Mouse (Mus musculus) left cerebral cortex, postnatal 10 days (tissue): Measurements from ENCODE around the gene Ccne1. TPM values are rescaled to one million over a fixed set of nuclear protein-coding genes. Genes with fewer than 3 reads are reported as not detected.
A peak's percentile ranks its signal among the peaks of the same experiment; 100 is the strongest.

ENCODE experiments used
- DNase-seq, 2 experiments: peaks; one replicate each; pipeline ENCODE4 v3.0.0; 2021 to 2022; ENCODE audit warnings: low spot score in 2 of 2, mixed read lengths in 1 of 2; ENCODE audit errors: extremely low spot score in 1 of 2
- intact Hi-C: fragments of 180-260 bp; cut with DNase I; formaldehyde crosslinking; loops from one replicate; pipeline ENCODE4 v1.15.1; 2025
- total RNA-seq, 2 experiments: library from RNA; stranded (reverse); gene quantifications; 2 replicates each; pipeline ENCODE4 v1.2.3; 2021

Ccne1 gene
- total RNA-seq, 2 experiments from 2014 or later: 13.0 to 15.2 TPM

- DNase-seq: peak; percentile 14 to 74
- intact Hi-C loops: no loop called here
Observed at GRCm38 (mm10) chr7:38106711-38107311, 523 bp downstream of the Ccne1 start.

GRCm38 (mm10) chr7:38105379-38105778 lies 2.0 kb downstream of the Ccne1 start:
- no peak for DNase-seq
- intact Hi-C loops: no loop called here

DNA sequence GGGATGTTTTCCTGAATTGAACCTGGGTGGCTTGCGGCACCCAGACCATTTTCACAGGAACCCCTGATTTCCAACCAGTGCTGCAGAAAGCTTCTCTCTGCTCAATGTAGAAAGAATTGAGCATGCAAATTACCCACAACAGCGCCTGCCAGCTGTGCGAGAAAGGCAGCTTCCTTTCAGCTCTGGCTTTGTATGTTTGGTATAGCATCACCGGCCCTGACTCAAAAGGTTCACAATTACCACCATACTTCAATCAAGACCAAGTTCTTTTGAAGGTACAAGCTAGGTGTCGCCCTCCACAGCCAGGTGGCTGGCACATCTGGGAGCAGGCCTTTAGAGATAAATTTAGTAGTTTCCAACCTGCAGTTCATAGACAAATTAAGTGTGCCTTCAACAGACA lies 3.2 kb downstream of the Ccne1 start:
- no peak for DNase-seq
- intact Hi-C loops: no loop called here

DNA sequence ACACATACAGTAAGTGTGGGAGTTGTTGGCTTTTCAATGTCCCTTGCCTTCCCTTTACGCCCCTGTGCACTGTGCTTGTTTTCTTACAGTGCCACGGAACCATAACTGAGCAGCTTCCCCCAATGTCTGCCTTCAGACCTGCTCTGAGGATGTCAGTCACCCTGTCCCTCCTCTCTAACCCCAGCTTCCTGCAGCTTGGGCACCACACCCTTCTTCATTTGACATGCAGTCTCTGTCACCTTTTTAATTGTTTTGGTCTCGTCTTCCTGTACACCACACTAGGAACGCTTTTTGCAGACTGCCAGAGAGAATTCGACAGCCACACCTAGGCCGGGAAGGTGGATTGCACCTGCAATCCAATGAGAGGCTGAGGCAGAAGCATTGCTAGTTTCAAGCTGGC lies 13.0 kb downstream of the Ccne1 start:
- no peak for DNase-seq
- intact Hi-C loops: no loop called here

- intact Hi-C loops: no loop called here
- DNase-seq: no peak
Observed at GRCm38 (mm10) chr7:38093101-38093500, 14.2 kb downstream of the Ccne1 start.

DNA sequence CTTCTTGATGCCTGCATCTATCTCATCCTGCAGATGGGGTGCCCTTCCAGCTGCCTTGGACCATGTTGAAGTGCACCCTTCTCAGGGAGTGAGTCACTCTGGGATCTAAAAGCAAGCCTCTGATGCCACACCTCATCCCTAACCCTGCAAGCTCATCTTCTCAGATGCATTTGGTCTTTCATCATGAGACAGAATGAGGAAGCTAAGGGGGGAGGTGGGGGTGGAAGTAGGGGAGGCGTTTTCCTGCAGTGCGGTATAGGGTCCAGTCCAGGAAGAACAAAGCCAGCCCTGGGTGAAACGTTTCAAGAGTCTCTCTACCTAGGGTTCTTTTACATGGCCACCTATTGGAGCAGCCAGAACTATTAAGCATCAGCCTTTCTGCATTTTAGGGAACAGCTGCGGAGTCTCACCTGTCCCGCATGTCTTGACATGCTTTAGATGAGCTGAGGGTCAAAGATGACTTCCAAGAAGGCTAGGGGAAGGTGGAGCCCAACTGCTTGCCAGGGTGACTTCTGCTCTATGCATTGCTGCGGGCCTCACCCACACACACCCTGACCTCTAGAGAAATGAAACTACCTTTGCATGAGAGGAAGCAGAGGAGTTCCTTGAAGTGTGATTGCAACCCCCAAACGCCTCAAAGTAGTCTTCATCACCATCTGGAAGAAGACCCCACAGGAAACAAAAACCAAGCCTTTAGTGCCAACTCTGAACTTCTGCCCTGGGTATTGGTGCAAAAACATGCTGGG lies 17.2 kb downstream of the Ccne1 start:
- intact Hi-C loops: no loop called here

DNA sequence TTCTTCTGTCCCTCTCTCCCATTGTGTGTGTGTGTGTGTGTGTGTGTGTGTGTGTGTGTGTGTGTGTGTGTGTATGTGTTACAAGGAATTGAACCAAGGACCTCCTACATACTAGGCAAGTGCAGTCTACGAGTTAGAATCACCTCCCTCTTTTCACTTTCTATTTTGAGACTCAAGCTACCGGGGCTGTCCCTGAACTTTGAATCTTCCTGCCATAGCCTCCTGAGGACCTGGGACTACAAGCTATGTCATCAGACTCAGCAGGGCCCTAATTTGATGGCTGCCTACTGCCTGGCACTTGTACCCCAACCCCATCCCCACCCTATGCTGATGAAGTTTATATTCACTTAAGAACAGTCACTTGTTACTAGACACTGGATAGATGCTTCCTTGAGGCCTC lies 18.9 kb downstream of the Ccne1 start:
- intact Hi-C loops: no loop called here

More for the DNA sequence above, 17.2 kb downstream of the Ccne1 start:
- no peak for DNase-seq

DNA sequence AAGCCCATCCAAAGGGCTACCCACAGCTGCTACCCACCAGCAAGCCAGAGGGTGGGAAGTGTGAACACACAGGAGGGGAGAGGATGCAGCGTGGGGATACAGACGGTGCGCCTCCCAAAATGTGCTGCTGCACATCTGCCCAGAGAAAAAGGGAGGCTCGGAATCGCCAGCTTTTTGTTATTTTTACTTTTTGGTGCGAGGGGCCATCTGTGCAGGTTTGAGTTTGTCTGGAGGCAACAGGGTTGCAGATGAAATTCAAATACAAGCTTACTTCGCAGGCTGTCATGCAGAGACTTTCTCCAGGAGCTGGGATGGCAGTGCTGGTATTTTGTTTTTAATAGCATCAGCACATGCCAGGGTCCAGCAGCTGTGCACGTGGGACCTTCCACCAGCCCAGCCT lies 19.5 kb downstream of the Ccne1 start:
- DNase-seq: peak; percentile 33 to 39
- intact Hi-C loops: no loop called here

More for the DNA sequence above, 18.9 kb downstream of the Ccne1 start:
- DNase-seq: no peak

- intact Hi-C loops: no loop called here
- DNase-seq: no peak
Observed at GRCm38 (mm10) chr7:38086401-38086800, 20.9 kb downstream of the Ccne1 start.

- intact Hi-C loops: no loop called here
- DNase-seq: peak in 1 of 2 experiments; percentile 70
Observed at GRCm38 (mm10) chr7:38085573-38086211, 21.6 kb downstream of the Ccne1 start.

DNA sequence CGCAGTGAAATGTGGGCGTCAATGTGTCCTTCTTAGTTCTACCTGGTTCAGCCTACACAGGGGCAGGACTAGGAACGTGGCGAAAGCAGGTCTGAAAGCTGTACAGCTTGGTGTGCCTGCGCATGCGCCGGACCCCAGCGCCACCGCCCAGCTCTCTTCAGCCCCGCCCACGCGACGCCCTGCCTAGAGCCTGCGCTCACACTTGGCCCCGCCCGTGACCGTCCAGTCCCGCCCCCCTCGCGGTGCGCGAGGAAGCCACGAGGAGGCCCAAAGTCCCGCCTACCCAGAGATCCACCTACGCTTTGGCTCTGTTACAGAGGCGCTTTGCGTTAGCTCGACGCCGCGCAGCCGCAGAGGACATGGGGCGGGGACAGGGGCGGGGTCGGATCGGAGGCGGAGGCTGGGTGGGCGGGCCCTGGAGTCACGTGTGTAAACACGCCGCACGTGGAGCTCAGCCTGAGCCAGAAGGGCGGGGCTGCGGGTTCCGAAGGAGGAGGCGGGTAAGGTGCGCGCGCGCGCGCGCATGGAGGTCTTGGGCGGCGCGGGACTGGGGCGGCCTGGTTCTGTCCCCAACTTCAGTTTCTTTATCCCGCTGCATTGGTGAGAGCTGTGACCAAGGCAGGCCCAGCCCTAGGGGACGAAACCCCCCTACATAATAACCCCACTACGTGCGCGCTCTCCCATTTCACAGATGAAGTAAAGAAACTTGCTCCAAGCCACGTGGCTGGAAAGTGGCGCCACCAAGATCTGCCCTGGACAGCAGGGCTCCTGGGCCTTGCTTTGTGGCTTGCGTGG lies 22.4 kb downstream of the Ccne1 start:
- intact Hi-C loops: no loop called here

DNA sequence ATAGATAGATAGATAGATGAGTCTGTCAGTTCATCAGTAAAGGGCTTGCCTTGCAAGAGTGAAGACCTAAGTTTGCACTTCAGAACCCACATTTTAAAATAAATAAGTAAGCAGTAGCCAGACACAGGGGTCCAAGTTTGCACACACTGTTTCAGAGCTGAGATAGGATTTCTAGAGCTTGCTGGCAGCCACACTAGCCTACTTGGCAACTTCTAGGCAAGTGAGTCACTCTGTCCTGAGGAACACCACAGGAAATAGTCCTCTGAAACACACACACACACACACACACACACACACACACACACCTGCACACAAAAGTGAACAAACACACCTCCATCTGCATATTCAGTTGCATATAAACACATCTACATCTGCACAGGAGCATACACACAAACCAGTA lies 24.4 kb downstream of the Ccne1 start:
- intact Hi-C loops: no loop called here

More for the DNA sequence above, 22.4 kb downstream of the Ccne1 start:
- peak; percentile 98 to 100 for DNase-seq

DNA sequence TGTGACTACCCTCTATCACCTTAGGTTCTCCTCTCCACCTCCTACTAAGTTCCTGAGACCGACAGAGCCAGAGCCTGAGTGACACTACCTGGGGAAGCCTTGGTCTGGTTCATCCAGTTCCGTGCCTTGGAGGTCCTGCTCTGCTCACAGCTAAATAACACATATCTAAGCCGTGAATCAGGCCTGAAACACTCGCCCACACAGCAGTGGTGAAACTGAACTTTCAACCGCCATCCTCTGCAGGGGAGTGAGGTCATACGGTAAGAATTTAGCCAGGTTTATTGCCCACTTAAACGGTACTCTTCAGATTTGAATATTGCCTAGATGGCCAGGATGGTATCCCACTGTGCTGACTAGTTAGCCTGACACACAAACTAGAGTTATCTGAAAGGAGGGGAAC lies 30.1 kb downstream of the Ccne1 start:
- intact Hi-C loops: loop anchor here (10.0 kb wide), 1 partner anchor 702 kb away; no protein-coding TSS in a partner anchor

More for the DNA sequence above, 24.4 kb downstream of the Ccne1 start:
- DNase-seq: no peak

GRCm38 (mm10) chr7:38075487-38075886 lies 31.8 kb downstream of the Ccne1 start:
- intact Hi-C loops: loop anchor here (10.0 kb wide), 1 partner anchor 701 kb away; no protein-coding TSS in a partner anchor
- no peak for DNase-seq

More for the DNA sequence above, 30.1 kb downstream of the Ccne1 start:
- no peak for DNase-seq

DNA sequence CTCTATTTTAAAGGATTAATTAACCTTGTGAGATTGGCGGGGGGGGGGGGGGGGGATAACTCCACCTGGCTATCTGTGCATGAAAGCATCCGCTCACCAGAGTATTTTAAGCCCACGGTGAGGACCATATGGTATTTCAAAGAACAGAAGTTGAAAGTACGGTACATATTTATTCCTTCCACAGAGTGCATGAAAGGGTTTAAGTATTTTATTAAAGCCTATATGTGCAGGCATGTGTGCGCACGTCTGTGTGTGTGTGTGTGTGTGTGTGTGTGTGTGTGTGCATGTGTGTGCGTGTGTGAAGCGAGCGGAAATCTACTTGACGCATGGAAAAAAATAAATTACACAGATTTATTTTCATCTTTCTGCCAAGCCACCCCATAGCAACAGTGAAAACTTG lies 32.4 kb downstream of the Ccne1 start:
- DNase-seq: no peak
- intact Hi-C loops: loop anchor here (10.0 kb wide), 1 partner anchor 700 kb away; no protein-coding TSS in a partner anchor

DNA sequence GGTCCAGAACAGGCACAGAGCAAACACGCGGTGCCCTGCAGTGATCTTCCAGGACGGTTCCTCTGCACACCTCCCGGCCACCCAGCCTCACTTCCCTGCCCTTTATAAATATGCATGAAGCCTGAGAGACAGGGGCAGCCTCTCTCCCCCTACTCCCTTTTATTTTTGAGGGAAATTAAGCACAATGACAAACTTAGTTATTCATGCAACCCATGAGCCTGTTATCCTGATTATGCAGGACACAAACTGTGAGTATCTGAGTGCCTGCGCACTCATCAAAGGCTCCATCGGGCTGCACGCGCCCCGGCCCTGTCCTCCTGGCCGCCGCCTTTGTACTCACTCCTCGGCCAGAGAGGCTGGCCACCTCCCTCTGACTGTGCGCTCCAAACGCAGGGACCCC lies 32.8 kb downstream of the Ccne1 start:
- intact Hi-C loops: loop anchor here (10.0 kb wide), 1 partner anchor 700 kb away; no protein-coding TSS in a partner anchor
- DNase-seq: no peak

- intact Hi-C loops: loop anchor here (10.0 kb wide), 1 partner anchor 699 kb away; no protein-coding TSS in a partner anchor
- DNase-seq: peak; percentile 56
Observed at GRCm38 (mm10) chr7:38073782-38074181, 33.6 kb downstream of the Ccne1 start.

DNA sequence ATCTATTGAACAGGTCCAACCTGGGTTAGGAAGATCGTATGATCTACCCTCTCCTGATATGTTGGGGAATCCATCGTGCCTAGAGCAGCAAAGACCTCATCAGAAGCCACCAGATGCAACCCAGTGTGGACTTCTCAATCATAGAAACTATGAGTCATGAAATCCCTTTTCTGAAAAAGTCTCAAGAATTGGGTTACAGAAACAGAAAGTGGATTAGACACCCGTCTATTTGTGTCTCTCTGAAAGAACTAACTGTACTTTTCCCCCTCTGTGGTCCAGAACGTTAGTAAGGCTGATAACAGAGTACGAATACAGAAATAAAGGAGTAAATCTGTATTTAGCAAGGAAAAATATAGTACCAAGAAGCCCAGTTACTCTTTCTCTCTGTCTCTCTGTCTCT lies 36.3 kb downstream of the Ccne1 start:
- DNase-seq: no peak
- intact Hi-C loops: loop anchor here (10.0 kb wide), 1 partner anchor 696 kb away; no protein-coding TSS in a partner anchor

DNA sequence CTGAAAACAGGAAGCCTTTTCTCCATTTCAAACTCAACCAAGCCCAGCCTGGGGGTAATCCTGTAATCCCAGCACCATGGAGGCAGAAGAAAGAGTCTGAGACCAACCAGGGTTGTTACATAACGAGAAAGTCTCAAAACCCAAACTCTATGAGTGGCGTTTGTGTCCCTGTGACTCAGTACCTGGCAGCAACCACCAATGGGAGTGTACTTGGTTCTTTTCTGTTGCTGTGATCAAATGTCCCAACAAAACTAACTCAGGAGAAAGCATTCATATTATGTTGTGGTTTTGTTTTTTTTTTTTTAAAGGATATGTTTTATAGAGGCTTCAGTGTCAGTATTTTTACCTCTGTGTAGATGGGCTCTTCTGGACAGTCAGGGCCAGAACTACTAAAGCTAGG lies 36.7 kb downstream of the Ccne1 start:
- no peak for DNase-seq
- intact Hi-C loops: loop anchor here (10.0 kb wide), 1 partner anchor 696 kb away; no protein-coding TSS in a partner anchor
